Mouse (Mus musculus): ENCODE results near the gene Tmsb4x. TPM values are rescaled to one million over a fixed set of nuclear protein-coding genes. Genes with fewer than 3 reads are reported as not detected.

Tmsb4x gene
- polyA plus RNA-seq, 1 experiment from 2014 or later: 6,382 TPM

DNA sequence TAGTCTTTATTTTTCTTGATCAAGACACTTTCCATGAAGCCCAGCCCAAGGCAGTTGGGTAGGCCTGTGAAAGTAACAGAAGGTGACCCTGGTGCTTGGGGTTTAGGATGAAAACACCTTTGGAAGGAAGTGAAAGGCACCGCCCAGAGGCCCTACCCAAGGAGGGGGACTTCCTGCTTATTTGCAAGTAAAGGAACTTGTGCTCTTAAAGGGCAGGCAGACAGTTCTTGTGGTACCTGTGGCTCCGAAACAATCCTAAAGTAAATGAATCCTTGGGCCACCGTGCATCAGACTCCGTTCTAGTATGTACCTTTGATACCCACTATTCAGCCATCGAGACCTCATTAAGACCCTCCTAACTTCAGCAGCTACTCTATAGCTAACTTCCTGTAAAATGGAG lies 17.5 kb upstream of the Tmsb4x start:
- Histone ChIP-seq H3K27ac (ENCODE audit: low read length) (no peak overlapping the region), H3K9ac (replicated peaks; ENCODE audit: low read depth, low read length) (no peak overlapping the region), H3K4me2 (ENCODE audit: low read length) (no peak overlapping the region), H3K4me3 (replicated peaks; ENCODE audit: low read length) (no peak overlapping the region), H3K4me1 (replicated peaks; ENCODE audit: control insufficient read depth, insufficient read depth, low read length) (no peaks in the 10 kb centered on the region), H3K27me3 (replicated peaks; ENCODE audit: control insufficient read depth, insufficient read depth, low read length) (no peaks in the 10 kb centered on the region), H3K36me3 (ENCODE audit: control insufficient read depth, insufficient read depth) (no peaks in the 10 kb centered on the region), H3K9me3 (ENCODE audit: control insufficient read depth, low read length) (no peaks in the 10 kb centered on the region)
- ATAC-seq: no peak
- 95% methylated on average over 5 of the region's 5 CpGs for WGBS

GRCm38 (mm10) chrX:167212707-167213106 lies 3.6 kb upstream of the Tmsb4x start:
- no peak overlapping the region; the same call in 1 of the 2 replicates for H3K27ac ChIP-seq (ENCODE audit: low read length)
- peaks cover 5% of the 10 kb centered on the region; the same call in 1 of the 2 replicates for H3K4me1 ChIP-seq (replicated peaks; ENCODE audit: control insufficient read depth, insufficient read depth, low read length)
- H3K9ac ChIP-seq (replicated peaks; ENCODE audit: low read depth, low read length): no peak overlapping the region
- no peaks in the 10 kb centered on the region; the same call in 1 of the 2 replicates for H3K27me3 ChIP-seq (replicated peaks; ENCODE audit: control insufficient read depth, insufficient read depth, low read length)
- no peak overlapping the region for H3K4me3 ChIP-seq (replicated peaks; ENCODE audit: low read length)
- no peaks in the 10 kb centered on the region for H3K9me3 ChIP-seq (ENCODE audit: control insufficient read depth, low read length)
- ATAC-seq: peak; percentile 29; the same call in 1 of the 2 replicates
- 11% methylated on average over 8 of the region's 8 CpGs for WGBS
- H3K4me2 ChIP-seq (ENCODE audit: low read length): no peak overlapping the region
- no peaks in the 10 kb centered on the region for H3K36me3 ChIP-seq (ENCODE audit: control insufficient read depth, insufficient read depth)

- no peak overlapping the region for H3K4me2 ChIP-seq (ENCODE audit: low read length)
- WGBS: 37% methylated on average over 9 of the region's 9 CpGs
These were observed 2.9 kb upstream of the Tmsb4x start for GRCm38 (mm10) chrX:167211871-167212555.

DNA sequence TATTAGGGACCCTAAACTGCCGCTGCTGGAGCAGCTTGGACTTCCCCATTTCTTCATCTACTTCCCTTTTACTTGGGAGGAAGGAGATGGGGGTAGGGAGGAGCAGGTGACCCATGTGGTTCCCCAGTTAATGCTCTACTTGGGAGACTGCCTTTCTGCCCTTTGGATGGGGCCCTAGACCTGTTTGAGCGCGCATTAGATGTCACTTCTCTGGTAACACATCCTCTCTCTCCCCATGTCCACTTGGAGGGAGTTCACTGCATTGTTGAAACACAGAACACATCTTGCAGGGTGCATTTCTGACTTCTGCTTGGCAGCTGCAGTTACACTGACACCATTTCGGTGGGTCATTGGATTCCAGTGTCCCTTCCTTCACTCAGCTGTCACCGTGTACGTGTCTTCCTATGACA lies 1.2 kb upstream of the Tmsb4x start:
- Histone ChIP-seq H3K4me1 (replicated peaks; ENCODE audit: control insufficient read depth, insufficient read depth, low read length) (peaks cover 6% of the 10 kb centered on the region; the same call in 1 of the 2 replicates), H3K36me3 (ENCODE audit: control insufficient read depth, insufficient read depth) (0 out of 2 replicates have a peak, but pooled peaks cover 2% of the 10 kb centered on the region), H3K27me3 (replicated peaks; ENCODE audit: control insufficient read depth, insufficient read depth, low read length) (no peaks in the 10 kb centered on the region; the same call in 1 of the 2 replicates), H3K4me3 (replicated peaks; ENCODE audit: low read length) (no peak overlapping the region), H3K9ac (replicated peaks; ENCODE audit: low read depth, low read length) (no peak overlapping the region), H3K4me2 (ENCODE audit: low read length) (peak overlapping the region; percentile 58), H3K27ac (ENCODE audit: low read length) (no peak overlapping the region), H3K9me3 (ENCODE audit: control insufficient read depth, low read length) (no peaks in the 10 kb centered on the region)
- 63% methylated on average over 6 of the region's 6 CpGs for WGBS
- no peak for ATAC-seq

More at GRCm38 (mm10) chrX:167211871-167212555, 2.9 kb upstream of the Tmsb4x start:
- Histone ChIP-seq H3K27me3 (replicated peaks; ENCODE audit: control insufficient read depth, insufficient read depth, low read length) (no peaks in the 10 kb centered on the region; the same call in 1 of the 2 replicates), H3K27ac (ENCODE audit: low read length) (no peak overlapping the region), H3K4me3 (replicated peaks; ENCODE audit: low read length) (no peak overlapping the region), H3K4me1 (replicated peaks; ENCODE audit: control insufficient read depth, insufficient read depth, low read length) (peaks cover 5% of the 10 kb centered on the region; the same call in 1 of the 2 replicates), H3K9me3 (ENCODE audit: control insufficient read depth, low read length) (no peaks in the 10 kb centered on the region), H3K9ac (replicated peaks; ENCODE audit: low read depth, low read length) (no peak overlapping the region), H3K36me3 (ENCODE audit: control insufficient read depth, insufficient read depth) (no peaks in the 10 kb centered on the region)
- no peak for ATAC-seq

DNA sequence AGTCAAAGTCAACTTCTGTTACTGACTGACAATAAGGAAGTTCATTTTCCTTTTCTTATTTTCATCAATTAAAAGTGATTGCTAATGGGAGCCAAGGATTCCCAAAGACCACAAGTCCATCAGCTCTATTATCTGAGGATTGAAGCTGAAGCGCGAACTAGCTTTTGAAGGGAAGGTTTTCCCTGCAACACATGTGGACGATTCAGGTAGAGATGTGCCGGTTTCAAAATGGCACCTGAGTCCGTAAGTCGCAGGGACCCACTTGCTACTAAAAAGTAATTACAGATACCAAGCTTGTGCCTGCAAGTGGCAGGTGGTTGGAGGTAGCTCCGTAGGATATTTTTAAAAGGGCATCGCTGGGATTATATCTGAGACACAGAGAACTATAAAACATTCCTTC lies 713 bp upstream of the Tmsb4x start:
- H3K36me3 ChIP-seq (ENCODE audit: control insufficient read depth, insufficient read depth): 0 out of 2 replicates have a peak, but pooled peaks cover 2% of the 10 kb centered on the region
- peak overlapping the region; percentile 67 for H3K4me3 ChIP-seq (replicated peaks; ENCODE audit: low read length)
- H3K9me3 ChIP-seq (ENCODE audit: control insufficient read depth, low read length): no peaks in the 10 kb centered on the region
- no peak for ATAC-seq
- H3K27me3 ChIP-seq (replicated peaks; ENCODE audit: control insufficient read depth, insufficient read depth, low read length): no peaks in the 10 kb centered on the region; the same call in 1 of the 2 replicates
- WGBS: 58% methylated on average over 8 of the region's 8 CpGs
- H3K27ac ChIP-seq (ENCODE audit: low read length): peak overlapping the region; percentile 86; the same call in 1 of the 2 replicates
- peak overlapping the region; percentile 82 for H3K9ac ChIP-seq (replicated peaks; ENCODE audit: low read depth, low read length)
- peaks cover 6% of the 10 kb centered on the region; the same call in 1 of the 2 replicates for H3K4me1 ChIP-seq (replicated peaks; ENCODE audit: control insufficient read depth, insufficient read depth, low read length)
- peak overlapping the region; percentile 58 for H3K4me2 ChIP-seq (ENCODE audit: low read length)

- Histone ChIP-seq H3K36me3 (ENCODE audit: control insufficient read depth, insufficient read depth) (0 out of 2 replicates have a peak, but pooled peaks cover 2% of the 10 kb centered on the region), H3K27me3 (replicated peaks; ENCODE audit: control insufficient read depth, insufficient read depth, low read length) (peaks cover 2% of the 10 kb centered on the region; the same call in 1 of the 2 replicates), H3K4me2 (ENCODE audit: low read length) (no peak overlapping the region), H3K9me3 (ENCODE audit: control insufficient read depth, low read length) (no peaks in the 10 kb centered on the region), H3K27ac (ENCODE audit: low read length) (peak overlapping the region; percentile 97), H3K4me3 (replicated peaks; ENCODE audit: low read length) (peak overlapping the region; percentile 67), H3K4me1 (replicated peaks; ENCODE audit: control insufficient read depth, insufficient read depth, low read length) (peaks cover 6% of the 10 kb centered on the region; the same call in 1 of the 2 replicates), H3K9ac (replicated peaks; ENCODE audit: low read depth, low read length) (peak overlapping the region; percentile 82)
- WGBS: 19% methylated on average over 16 of the region's 16 CpGs
- ATAC-seq: 0 out of 2 replicates have a peak, but pooled peaks have one; percentile 24
These were observed 652 bp downstream of the Tmsb4x start for GRCm38 (mm10) chrX:167208506-167208820.

- Histone ChIP-seq H3K9ac (replicated peaks; ENCODE audit: low read depth, low read length) (peak overlapping the region; percentile 82), H3K4me1 (replicated peaks; ENCODE audit: control insufficient read depth, insufficient read depth, low read length) (peaks cover 6% of the 10 kb centered on the region; the same call in 1 of the 2 replicates), H3K4me2 (ENCODE audit: low read length) (peak overlapping the region; percentile 64), H3K27me3 (replicated peaks; ENCODE audit: control insufficient read depth, insufficient read depth, low read length) (peaks cover 2% of the 10 kb centered on the region; the same call in 1 of the 2 replicates), H3K4me3 (replicated peaks; ENCODE audit: low read length) (peak overlapping the region; percentile 67), H3K36me3 (ENCODE audit: control insufficient read depth, insufficient read depth) (0 out of 2 replicates have a peak, but pooled peaks cover 2% of the 10 kb centered on the region), H3K9me3 (ENCODE audit: control insufficient read depth, low read length) (no peaks in the 10 kb centered on the region), H3K27ac (ENCODE audit: low read length) (peak overlapping the region; percentile 97)
- WGBS: 17% methylated on average over 22 of the region's 25 CpGs
- peak; percentile 41 for ATAC-seq
These were observed 1.2 kb downstream of the Tmsb4x start for GRCm38 (mm10) chrX:167207741-167208505.

GRCm38 (mm10) chrX:167205813-167206520 lies 3.1 kb downstream of the Tmsb4x start:
- Histone ChIP-seq H3K9me3 (ENCODE audit: control insufficient read depth, low read length) (no peaks in the 10 kb centered on the region), H3K4me3 (replicated peaks; ENCODE audit: low read length) (no peak overlapping the region; the same call in 1 of the 2 replicates), H3K36me3 (ENCODE audit: control insufficient read depth, insufficient read depth) (0 out of 2 replicates have a peak, but pooled peaks cover 2% of the 10 kb centered on the region), H3K9ac (replicated peaks; ENCODE audit: low read depth, low read length) (no peak overlapping the region), H3K4me2 (ENCODE audit: low read length) (peak overlapping the region; percentile 64), H3K4me1 (replicated peaks; ENCODE audit: control insufficient read depth, insufficient read depth, low read length) (0 out of 2 replicates have a peak, but pooled peaks cover 2% of the 10 kb centered on the region), H3K27ac (ENCODE audit: low read length) (no peak overlapping the region), H3K27me3 (replicated peaks; ENCODE audit: control insufficient read depth, insufficient read depth, low read length) (peaks cover 2% of the 10 kb centered on the region; the same call in 1 of the 2 replicates)
- 47% methylated on average over 8 of the region's 8 CpGs for WGBS
- no peak for ATAC-seq
